Mouse (Mus musculus) heart, embryonic 10.5 days (tissue): ENCODE measurements at regions not wholly inside any gene's neighbourhood (a gene's known extent, or its start where the extent isn't known, plus 50 kb on each side); places are given as distances from the start of the nearest gene placed in this dataset.

Source experiments
- DNase-seq: peaks from one replicate; pipeline ENCODE4 v3.0.0-alpha.2; 2017; ENCODE audit warnings: low spot score
- H3K27ac ChIP-seq: fragments of 300-500 bp; sonication (generic); 2 replicates; pipeline ENCODE4 v1.5.1; 2016; ENCODE audit warnings: mild to moderate bottlenecking
- H3K27me3 ChIP-seq: fragments of 300-500 bp; sonication (generic); 2 replicates; pipeline ENCODE4 v1.6.1; 2016; ENCODE audit warnings: mild to moderate bottlenecking; ENCODE audit not compliant: poor library complexity, insufficient read depth, severe bottlenecking
- H3K36me3 ChIP-seq: fragments of 300-500 bp; sonication (generic); 2 replicates; pipeline ENCODE4 v1.6.1; 2016; ENCODE audit warnings: mild to moderate bottlenecking, moderate library complexity
- H3K4me1 ChIP-seq: fragments of 300-500 bp; sonication (generic); 2 replicates; pipeline ENCODE4 v1.6.1; 2016; ENCODE audit warnings: mild to moderate bottlenecking
- H3K4me3 ChIP-seq: fragments of 300-500 bp; sonication (generic); 2 replicates; pipeline ENCODE4 v1.5.1; 2016; ENCODE audit warnings: mild to moderate bottlenecking, moderate library complexity
- H3K9me3 ChIP-seq: fragments of 300-500 bp; sonication (generic); 2 replicates; pipeline ENCODE4 v1.6.1; 2016; ENCODE audit warnings: mild to moderate bottlenecking, moderate library complexity
- WGBS: fragments of 180-500 bp; shearing (Covaris S2); methylation state at CpG from one replicate; pipeline ENCODE4 v1.1.7; 2016; 5-methylcytosine and 5-hydroxymethylcytosine counted together

- H3K9me3 ChIP-seq, result no peaks in the 10 kb centered on the region
- H3K27me3 ChIP-seq, result no peaks in the 10 kb centered on the region
- no peaks in the 10 kb centered on the region for H3K36me3 ChIP-seq
- H3K4me3 ChIP-seq, result no peak overlapping the region; the same call in 1 of the 2 replicates
- 31% methylated on average over 7 of the region's 7 CpGs for WGBS
- no peak overlapping the region for H3K27ac ChIP-seq
- peaks cover 39% of the 10 kb centered on the region for H3K4me1 ChIP-seq
- no peak for DNase-seq
These were observed 178.8 kb upstream of the Gypa start for GRCm38 (mm10) chr8:80314826-80315225.

GRCm38 (mm10) chr8:80313883-80314635 is 179.5 kb upstream of the Gypa start:
- Histone ChIP-seq H3K4me1 (peaks cover 37% of the 10 kb centered on the region), H3K27ac (0 out of 2 replicates have a peak overlapping the region, but pooled peaks have one; percentile 49), H3K27me3 (no peaks in the 10 kb centered on the region), H3K4me3 (no peak overlapping the region), H3K9me3 (no peaks in the 10 kb centered on the region), H3K36me3 (no peaks in the 10 kb centered on the region)
- DNase-seq, result no peak
- 10% methylated on average over 12 of the region's 12 CpGs for WGBS

- 77% methylated on average over 4 of the region's 4 CpGs for WGBS
- Histone ChIP-seq H3K27ac (no peak overlapping the region), H3K4me3 (no peak overlapping the region), H3K27me3 (no peaks in the 10 kb centered on the region), H3K9me3 (no peaks in the 10 kb centered on the region), H3K36me3 (no peaks in the 10 kb centered on the region), H3K4me1 (no peaks in the 10 kb centered on the region)
- no peak for DNase-seq
These were observed 185.8 kb upstream of the Gypa start for GRCm38 (mm10) chr8:80307761-80308160.

GRCm38 (mm10) chr8:80298596-80298995 is 195.0 kb upstream of the Gypa start:
- DNase-seq, result no peak
- no peak overlapping the region for H3K27ac ChIP-seq
- no peaks in the 10 kb centered on the region for H3K27me3 ChIP-seq
- no peaks in the 10 kb centered on the region for H3K9me3 ChIP-seq
- H3K36me3 ChIP-seq, result no peaks in the 10 kb centered on the region
- H3K4me3 ChIP-seq, result no peak overlapping the region
- 80% methylated on average over 5 of the region's 5 CpGs for WGBS
- no peaks in the 10 kb centered on the region for H3K4me1 ChIP-seq

GRCm38 (mm10) chr8:80290311-80290710 is 203.3 kb upstream of the Gypa start:
- WGBS, result 63% methylated on average over 1 of the region's 1 CpGs
- DNase-seq, result no peak

GRCm38 (mm10) chr8:80289282-80289681 is 204.3 kb upstream of the Gypa start:
- 76% methylated on average over 6 of the region's 6 CpGs for WGBS
- H3K4me1 ChIP-seq, result no peaks in the 10 kb centered on the region
- H3K9me3 ChIP-seq, result no peaks in the 10 kb centered on the region
- H3K36me3 ChIP-seq, result no peaks in the 10 kb centered on the region
- no peaks in the 10 kb centered on the region for H3K27me3 ChIP-seq
- H3K27ac ChIP-seq, result no peak overlapping the region
- H3K4me3 ChIP-seq, result no peak overlapping the region
- DNase-seq, result no peak

More at GRCm38 (mm10) chr8:80290311-80290710, 203.3 kb upstream of the Gypa start:
- Histone ChIP-seq H3K27ac (no peak overlapping the region), H3K4me1 (no peaks in the 10 kb centered on the region), H3K36me3 (no peaks in the 10 kb centered on the region), H3K4me3 (no peak overlapping the region), H3K27me3 (no peaks in the 10 kb centered on the region), H3K9me3 (no peaks in the 10 kb centered on the region)

GRCm38 (mm10) chr8:80268910-80269460 is 211.2 kb upstream of the Hhip start:
- no peaks in the 10 kb centered on the region for H3K4me1 ChIP-seq
- WGBS, result 86% methylated on average over 7 of the region's 7 CpGs

GRCm38 (mm10) chr8:80264915-80265314 is 207.1 kb upstream of the Hhip start:
- no peaks in the 10 kb centered on the region for H3K36me3 ChIP-seq
- 81% methylated on average over 2 of the region's 2 CpGs for WGBS
- H3K4me3 ChIP-seq, result no peak overlapping the region
- DNase-seq, result no peak
- no peak overlapping the region for H3K27ac ChIP-seq
- H3K4me1 ChIP-seq, result no peaks in the 10 kb centered on the region
- H3K9me3 ChIP-seq, result no peaks in the 10 kb centered on the region
- H3K27me3 ChIP-seq, result no peaks in the 10 kb centered on the region

More at GRCm38 (mm10) chr8:80268910-80269460, 211.2 kb upstream of the Hhip start:
- Histone ChIP-seq H3K36me3 (no peaks in the 10 kb centered on the region), H3K9me3 (no peaks in the 10 kb centered on the region), H3K27ac (no peak overlapping the region), H3K27me3 (no peaks in the 10 kb centered on the region), H3K4me3 (no peak overlapping the region)
- no peak for DNase-seq

GRCm38 (mm10) chr8:80263468-80263945 is 205.7 kb upstream of the Hhip start:
- no peak for DNase-seq
- no peaks in the 10 kb centered on the region for H3K9me3 ChIP-seq
- 82% methylated on average over 11 of the region's 11 CpGs for WGBS
- H3K27me3 ChIP-seq, result no peaks in the 10 kb centered on the region
- H3K36me3 ChIP-seq, result no peaks in the 10 kb centered on the region
- H3K4me3 ChIP-seq, result no peak overlapping the region
- H3K4me1 ChIP-seq, result no peaks in the 10 kb centered on the region
- no peak overlapping the region for H3K27ac ChIP-seq

- Histone ChIP-seq H3K36me3 (no peaks in the 10 kb centered on the region), H3K4me3 (no peak overlapping the region), H3K9me3 (no peaks in the 10 kb centered on the region), H3K27me3 (no peaks in the 10 kb centered on the region), H3K4me1 (no peaks in the 10 kb centered on the region), H3K27ac (no peak overlapping the region)
- WGBS, result 81% methylated on average over 3 of the region's 3 CpGs
- DNase-seq, result no peak
These were observed 205.1 kb upstream of the Hhip start for GRCm38 (mm10) chr8:80262911-80263310.

GRCm38 (mm10) chr8:80253541-80253940 is 195.7 kb upstream of the Hhip start:
- Histone ChIP-seq H3K4me1 (0 out of 2 replicates have a peak, but pooled peaks cover 6% of the 10 kb centered on the region), H3K36me3 (no peaks in the 10 kb centered on the region), H3K27me3 (no peaks in the 10 kb centered on the region), H3K27ac (no peak overlapping the region), H3K9me3 (no peaks in the 10 kb centered on the region), H3K4me3 (no peak overlapping the region)
- 18% methylated on average over 4 of the region's 4 CpGs for WGBS
- no peak for DNase-seq

- Histone ChIP-seq H3K36me3 (no peaks in the 10 kb centered on the region), H3K4me1 (0 out of 2 replicates have a peak, but pooled peaks cover 6% of the 10 kb centered on the region), H3K27ac (no peak overlapping the region), H3K27me3 (no peaks in the 10 kb centered on the region), H3K4me3 (no peak overlapping the region), H3K9me3 (no peaks in the 10 kb centered on the region)
- WGBS, result 9% methylated on average over 3 of the region's 3 CpGs
- DNase-seq, result no peak
These were observed 193.8 kb upstream of the Hhip start for GRCm38 (mm10) chr8:80251595-80251994.

- 85% methylated on average over 7 of the region's 7 CpGs for WGBS
- 0 out of 2 replicates have a peak, but pooled peaks cover 6% of the 10 kb centered on the region for H3K4me1 ChIP-seq
- no peaks in the 10 kb centered on the region for H3K9me3 ChIP-seq
- H3K27ac ChIP-seq, result no peak overlapping the region
- H3K4me3 ChIP-seq, result no peak overlapping the region
- H3K36me3 ChIP-seq, result no peaks in the 10 kb centered on the region
- H3K27me3 ChIP-seq, result no peaks in the 10 kb centered on the region
- DNase-seq, result no peak
These were observed 192.7 kb upstream of the Hhip start for GRCm38 (mm10) chr8:80250305-80251161.
